Mouse (Mus musculus) adipose tissue, adult 10 weeks (tissue): Measurements from ENCODE around the gene Klk15. TPM values are rescaled to one million over a fixed set of nuclear protein-coding genes. Genes with fewer than 3 reads are reported as not detected.

Experiments
- polyA plus RNA-seq: library from polyadenylated mRNA; stranded (reverse); fragments of 350-450 nt; fragmentation: Illumina TruSeq; extraction: RNeasy Lipid Tissue Mini Kit (QIAGEN cat#74804); gene quantifications from one replicate; pipeline ENCODE4 v1.2.3, GENCODE M21; 2014; ENCODE audit warnings: low read depth, low replicate concordance

Gene Klk15
- not detected for polyA plus RNA-seq

DNA sequence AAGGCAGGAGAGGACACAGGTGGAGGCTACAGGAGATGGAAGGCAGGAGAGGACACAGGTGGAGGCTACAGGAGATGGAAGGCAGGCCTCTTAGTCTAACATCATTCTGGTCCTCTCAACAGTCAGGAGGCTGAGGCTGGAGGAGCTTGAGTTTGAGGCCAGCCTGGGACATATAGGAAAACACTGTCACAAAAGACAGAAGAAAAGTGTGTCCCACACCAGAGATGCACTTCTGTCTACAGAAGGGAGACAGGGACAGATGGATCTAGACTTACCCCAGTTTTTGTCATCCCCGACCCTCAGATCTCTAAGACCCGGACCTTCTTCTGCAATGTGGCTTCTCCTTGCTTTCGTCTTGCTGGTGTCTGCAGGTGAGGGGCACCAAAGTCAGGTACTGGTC is at the start of gene Klk15:
Gene Klk15 (plus strand): TSS at position 301 of the 400 bp plus-strand sequence.

DNA sequence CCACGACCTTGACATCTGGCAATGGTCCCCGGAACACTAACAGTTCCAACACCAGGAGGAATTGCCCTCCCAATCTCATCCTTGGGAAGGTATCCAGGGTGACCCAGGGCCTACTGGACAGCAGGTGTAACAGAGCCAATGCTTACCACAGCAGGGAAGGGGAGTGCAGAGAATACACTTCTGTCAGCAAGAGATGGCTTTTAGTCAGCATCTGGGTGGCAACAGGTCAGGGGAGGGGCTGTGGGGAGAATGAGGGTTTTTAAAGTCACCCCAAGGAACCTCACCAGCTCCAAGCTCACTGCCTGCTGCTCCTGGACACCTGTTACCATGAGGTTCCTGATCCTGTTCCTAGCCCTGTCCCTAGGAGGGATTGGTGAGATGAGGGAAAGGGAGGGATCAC is 16.8 kb downstream of the Klk15 start, which contains the start of gene Klk1b8:
Gene Klk1b8 (plus strand): TSS at position 301 of the 400 bp plus-strand sequence.

DNA sequence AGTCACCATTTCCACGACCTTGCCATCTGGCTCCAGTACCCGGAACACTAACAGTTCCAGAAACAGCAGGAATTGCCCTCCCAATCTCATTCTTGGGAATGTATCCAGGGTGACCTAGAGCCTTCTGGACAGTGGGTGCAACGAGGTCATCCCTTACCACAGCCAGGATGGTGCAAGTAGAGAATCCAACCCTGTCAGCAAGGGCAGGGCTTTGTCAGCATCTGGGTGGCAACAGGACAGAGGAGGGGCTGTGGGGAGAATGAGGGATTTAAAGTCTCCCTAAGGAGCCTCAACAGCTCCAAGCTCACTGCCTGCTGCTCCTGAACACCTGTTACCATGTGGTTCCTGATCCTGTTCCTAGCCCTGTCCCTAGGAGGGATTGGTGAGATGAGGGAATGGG is 32.9 kb downstream of the Klk15 start, which contains the start of gene Klk1b1:
Gene Klk1b1 (plus strand): TSS at position 301 of the 400 bp plus-strand sequence.

GRCm38 (mm10) chr7:43975761-43976160 is 42.2 kb downstream of the Klk15 start, which contains the start of gene Klk1b9:
TSS of gene Klk1b9 (plus strand) at chr7:43976061.

Other genes with a start within 250 kb of the Klk15 start
- gene Klk14, start 243.3 kb upstream of the Klk15 start, polyA plus RNA-seq = 0.32 TPM
- not detected for gene Klk13, start 221.2 kb upstream of the Klk15 start, polyA plus RNA-seq
- not detected for gene Klk12, start 164.8 kb upstream of the Klk15 start, polyA plus RNA-seq
- gene Klk11, start 159.1 kb upstream of the Klk15 start, polyA plus RNA-seq = not detected
- 0.37 TPM for gene Klk10, start 152.7 kb upstream of the Klk15 start, polyA plus RNA-seq
- not detected for gene Klk9, start 141.8 kb upstream of the Klk15 start, polyA plus RNA-seq
- gene Klk8, start 136.2 kb upstream of the Klk15 start, polyA plus RNA-seq = 1.0 TPM
- gene Klk7, start 122.4 kb upstream of the Klk15 start, polyA plus RNA-seq = not detected
- not detected for gene Klk6, start 109.2 kb upstream of the Klk15 start, polyA plus RNA-seq
- not detected for gene Klk5, start 91.8 kb upstream of the Klk15 start, polyA plus RNA-seq
- not detected for gene Klk4, start 52.6 kb upstream of the Klk15 start, polyA plus RNA-seq
- gene Klk1b8, start 16.9 kb downstream of the Klk15 start, polyA plus RNA-seq = 2.2 TPM
- not detected for gene Klk1b1, start 33.0 kb downstream of the Klk15 start, polyA plus RNA-seq
- 0.52 TPM for gene Klk1b9, start 42.3 kb downstream of the Klk15 start, polyA plus RNA-seq
- gene Klk1b11, start 62.1 kb downstream of the Klk15 start, polyA plus RNA-seq = not detected
- 0.52 TPM for gene Klk1b26, start 78.4 kb downstream of the Klk15 start, polyA plus RNA-seq
- 0.38 TPM for gene Klk1b27, start 118.5 kb downstream of the Klk15 start, polyA plus RNA-seq
- gene Klk1b21, start 168.6 kb downstream of the Klk15 start, polyA plus RNA-seq = 0.38 TPM
- gene Klk1b22, start 178.9 kb downstream of the Klk15 start, polyA plus RNA-seq = not detected
- gene Klk1b16, start 203.0 kb downstream of the Klk15 start, polyA plus RNA-seq = not detected